Mouse (Mus musculus) stomach, adult 2 months (tissue): ENCODE measurements around the gene Spc24. TPM values are rescaled to one million over a fixed set of nuclear protein-coding genes. Genes with fewer than 3 reads are reported as not detected.

Source experiments
- polyA plus RNA-seq: library from polyadenylated mRNA; depleted of rRNA; stranded (reverse); fragments of >200 nt; gene quantifications from 2 replicates; pipeline ENCODE4 v1.2.3, GENCODE M21; 2012; rRNA removed

Gene Spc24
- polyA plus RNA-seq, result 3.7 and 4.8 TPM in 2 replicates

GRCm38 (mm10) chr9:21760155-21761088 is at the start of gene Spc24:
Gene Spc24, minus strand, starts transcription at chr9:21760303.

GRCm38 (mm10) chr9:21798345-21799009 is 38.4 kb upstream of the Spc24 start, which contains the start of gene Kank2:
Gene Kank2, minus strand, starts transcription at chr9:21798744.

GRCm38 (mm10) chr9:21723377-21724146 is 36.5 kb downstream of the Spc24 start, which contains the start of gene Ldlr:
Gene Ldlr, plus strand, starts transcription at chr9:21723483.

Other genes with a start within 250 kb of the Spc24 start
- gene AB124611, start 234.1 kb downstream of the Spc24 start, polyA plus RNA-seq, result 2.5 and 2.6 TPM in 2 replicates
- gene Carm1, start 213.4 kb downstream of the Spc24 start, polyA plus RNA-seq, result 32.1 and 34.8 TPM in 2 replicates
- gene Timm29, start 167.6 kb downstream of the Spc24 start, polyA plus RNA-seq, result 9.2 and 11.1 TPM in 2 replicates
- gene Yipf2, start 167.5 kb downstream of the Spc24 start, polyA plus RNA-seq, result 29.0 and 33.8 TPM in 2 replicates
- 17.6 and 21.7 TPM in 2 replicates for gene Smarca4, start 144.1 kb downstream of the Spc24 start, polyA plus RNA-seq
- gene Ldlr, start 36.8 kb downstream of the Spc24 start, polyA plus RNA-seq, result 30.2 and 35.2 TPM in 2 replicates
- gene Kank2, start 38.4 kb upstream of the Spc24 start, polyA plus RNA-seq, result 25.1 and 27.5 TPM in 2 replicates
- gene Angptl8, start 75.2 kb upstream of the Spc24 start, polyA plus RNA-seq, result 3.4 and 4.1 TPM in 2 replicates
- gene Dock6, start 92.3 kb upstream of the Spc24 start, polyA plus RNA-seq, result 34.1 and 43.0 TPM in 2 replicates
- gene Rab3d, start 157.9 kb upstream of the Spc24 start, polyA plus RNA-seq, result 153 and 157 TPM in 2 replicates
- 1.5 and 1.9 TPM in 2 replicates for gene Ccdc159, start 167.2 kb upstream of the Spc24 start, polyA plus RNA-seq
- 106 and 127 TPM in 2 replicates for gene Tmem205, start 167.3 kb upstream of the Spc24 start, polyA plus RNA-seq
- gene Plppr2, start 176.7 kb upstream of the Spc24 start, polyA plus RNA-seq, result 9.0 and 10.0 TPM in 2 replicates
- 4.9 and 6.1 TPM in 2 replicates for gene Swsap1, start 195.5 kb upstream of the Spc24 start, polyA plus RNA-seq
- gene Epor, start 203.2 kb upstream of the Spc24 start, polyA plus RNA-seq, result 1.6 and 2.4 TPM in 2 replicates
- 27.3 and 31.9 TPM in 2 replicates for gene Rgl3, start 229.1 kb upstream of the Spc24 start, polyA plus RNA-seq
- gene Ccdc151, start 242.3 kb upstream of the Spc24 start, polyA plus RNA-seq, result not detected in 2 replicates
- gene Prkcsh, start 242.5 kb upstream of the Spc24 start, polyA plus RNA-seq, result 51.0 and 53.4 TPM in 2 replicates